Mouse (Mus musculus): ENCODE results near the gene Oxt.

DNA sequence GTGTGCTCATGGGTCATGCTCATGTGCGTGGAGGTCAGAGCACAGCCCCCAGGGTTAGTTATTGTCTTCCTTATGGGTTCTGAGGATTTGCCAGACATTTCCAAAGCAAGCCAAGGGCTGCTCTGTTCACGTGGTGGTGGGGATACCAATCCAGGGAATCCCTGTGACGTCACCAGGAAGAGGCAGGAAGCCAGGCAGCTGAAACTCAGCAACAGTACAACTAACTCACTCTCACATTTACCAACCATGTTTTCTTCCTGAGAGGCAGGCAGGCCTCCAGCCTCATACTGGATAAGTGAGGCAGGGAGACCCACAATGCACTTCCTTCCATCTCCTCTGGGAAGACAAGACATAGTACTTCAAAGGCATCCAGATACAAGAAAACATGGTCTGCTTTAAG is 22.4 kb downstream of the Oxt start:
- TF ChIP-seq CTCF (IDR thresholded peaks at IDR 0.05; ENCODE audit: low read depth) (no peak), EP300 (IDR thresholded peaks at IDR 0.05; ENCODE audit: low read depth) (no peak)

Measured in heart, postnatal 0 days (tissue).